Mouse (Mus musculus): ENCODE data around the gene Nfu1.

Gene Nfu1

GRCm38 (mm10) chr6:87070641-87071040, 61.6 kb downstream of the Nfu1 start:
- DNase-seq (ENCODE audit: low read depth, low spot score): no peak

GRCm38 (mm10) chr6:87072759-87073158, 63.7 kb downstream of the Nfu1 start:
- DNase-seq (ENCODE audit: low read depth, low spot score): no peak

GRCm38 (mm10) chr6:87075092-87075685, 66.2 kb downstream of the Nfu1 start:
- DNase-seq (ENCODE audit: low read depth, low spot score): no peak

All from CD4-positive helper T cell, adult 2 months (primary cell).